Comparison of ENCODE assay signal across 8 mouse cellular contexts in genomic region chr8:88755175-88755791, GRCm38 (mm10). TPM values are rescaled to one million over a fixed set of nuclear protein-coding genes. Genes with fewer than 3 reads are reported as not detected.
DNase-seq lines count a peak whose midpoint lies in the region; ATAC-seq lines count a peak whose summit lies in the region.

No protein-coding gene starts in this region.

- H3K9me3 ChIP-seq in embryonic facial prominence, embryonic 14.5 days (ENCODE audit: control insufficient read depth, low read length): no peaks in the 10 kb centered on the region
- no peaks in the 10 kb centered on the region for H3K9me3 ChIP-seq in limb, embryonic 12.5 days
- H3K9me3 ChIP-seq in midbrain, embryonic 15.5 days: no peaks in the 10 kb centered on the region

- ATAC-seq in embryonic facial prominence, embryonic 14.5 days (ENCODE audit: low read depth): peak; percentile 82
- ATAC-seq in limb, embryonic 12.5 days (ENCODE audit: insufficient number of reproducible peaks, insufficient read depth, low FRiP score, low TSS enrichment, low read depth): no peak
- peak; percentile 83 for ATAC-seq in midbrain, embryonic 15.5 days (replicated peaks)

- H3K9ac ChIP-seq in embryonic facial prominence, embryonic 14.5 days (ENCODE audit: low read depth, low read length): no peak overlapping the region
- H3K9ac ChIP-seq in limb, embryonic 12.5 days (replicated peaks): no peak overlapping the region
- H3K9ac ChIP-seq in midbrain, embryonic 15.5 days: no peak overlapping the region

- no peak overlapping the region for H3K4me3 ChIP-seq in embryonic facial prominence, embryonic 14.5 days (ENCODE audit: low read depth, low read length)
- H3K4me3 ChIP-seq in limb, embryonic 12.5 days (replicated peaks): peak overlapping the region; percentile 19
- no peak overlapping the region for H3K4me3 ChIP-seq in midbrain, embryonic 15.5 days

- H3K4me2 ChIP-seq in embryonic facial prominence, embryonic 14.5 days (ENCODE audit: low read depth, low read length): peak overlapping the region; percentile 43
- H3K4me2 ChIP-seq in limb, embryonic 12.5 days: peak overlapping the region; percentile 43
- H3K4me2 ChIP-seq in midbrain, embryonic 15.5 days: peak overlapping the region; percentile 42

- no peak overlapping the region for H3K27ac ChIP-seq in embryonic facial prominence, embryonic 14.5 days (replicated peaks; ENCODE audit: low read depth, low read length)
- H3K27ac ChIP-seq in limb, embryonic 12.5 days: no peak overlapping the region
- H3K27ac ChIP-seq in midbrain, embryonic 15.5 days: no peak overlapping the region

- H3K36me3 ChIP-seq in embryonic facial prominence, embryonic 14.5 days (ENCODE audit: control insufficient read depth, insufficient read depth, low read length): no peaks in the 10 kb centered on the region
- H3K36me3 ChIP-seq in limb, embryonic 12.5 days: no peaks in the 10 kb centered on the region
- no peaks in the 10 kb centered on the region for H3K36me3 ChIP-seq in midbrain, embryonic 15.5 days (replicated peaks)

- no peaks in the 10 kb centered on the region for H3K4me1 ChIP-seq in embryonic facial prominence, embryonic 14.5 days (ENCODE audit: control insufficient read depth, insufficient read depth, low read length)
- no peaks in the 10 kb centered on the region for H3K4me1 ChIP-seq in limb, embryonic 12.5 days (replicated peaks)
- no peaks in the 10 kb centered on the region for H3K4me1 ChIP-seq in midbrain, embryonic 15.5 days

- DNase-seq in 416B (ENCODE audit: low read depth): peak; percentile 92
- peak; percentile 39 to 69 for DNase-seq in adrenal gland, postnatal 4 days (ENCODE audit: low spot score in 2 of 2)
- DNase-seq in embryonic facial prominence, embryonic 14.5 days (ENCODE audit: low spot score): peak; percentile 90
- DNase-seq in heart, adult 8-10 months (ENCODE audit: low spot score): peak; percentile 72
- DNase-seq in kidney, adult 8-10 months: peak; percentile 77 to 89
- peak; percentile 35 to 74 for DNase-seq in spleen, adult 18-20 months

- 2% methylated on average over 14 of the region's 14 CpGs for WGBS in embryonic facial prominence, embryonic 14.5 days
- WGBS in limb, embryonic 12.5 days: 4% methylated on average over 14 of the region's 14 CpGs
- WGBS in midbrain, embryonic 15.5 days: 1% methylated on average over 14 of the region's 14 CpGs

- H3K27me3 ChIP-seq in embryonic facial prominence, embryonic 14.5 days (replicated peaks; ENCODE audit: control insufficient read depth, insufficient read depth, low read length): no peaks in the 10 kb centered on the region
- H3K27me3 ChIP-seq in limb, embryonic 12.5 days: peaks cover 31% of the 10 kb centered on the region
- H3K27me3 ChIP-seq in midbrain, embryonic 15.5 days (replicated peaks): no peaks in the 10 kb centered on the region; the same call in 1 of the 2 replicates

RNA-seq across cellular contexts. Expression of gene Cyld, which starts 58.5 kb away (rescaled TPM):
- total RNA-seq in adrenal gland, postnatal 4 days (2021): 10 to 100 TPM; 39.1 to 44.7 TPM
- polyA plus RNA-seq in embryonic facial prominence, embryonic 14.5 days (2014; fragmentation: Nextera tagmentation; extraction: Ambion mirVana): 12.0 and 14.6 TPM in 2 replicates
- 10 to 100 TPM; 26.3 to 31.2 (median 30.0) TPM for total RNA-seq in heart, adult 8-10 months (2022)
- 14.0 and 14.4 TPM in 2 replicates for polyA plus RNA-seq in limb, embryonic 12.5 days (2016; fragmentation: Nextera tagmentation; extraction: Ambion mirVana)
- polyA plus RNA-seq in midbrain, embryonic 15.5 days (2015; fragmentation: Nextera tagmentation; extraction: Ambion mirVana): 18.1 and 19.8 TPM in 2 replicates
